Mouse (Mus musculus): ENCODE results near the gene Fam131a. TPM values are rescaled to one million over a fixed set of nuclear protein-coding genes. Genes with fewer than 3 reads are reported as not detected.

Fam131a gene
- total and polyA plus RNA-seq, 3 experiments: not detected

GRCm38 (mm10) chr16:20739845-20740244, 46.8 kb downstream of the Fam131a start:
- DNase-seq (ENCODE audit: low read depth, low spot score): no peak
- Histone ChIP-seq H3K4me3 (ENCODE audit: control insufficient read depth in 1 of 2, insufficient read depth in 1 of 2, low read depth in 2 of 2, low read length in 2 of 2) (no peak overlapping the region), H3K27me3 (ENCODE audit: control insufficient read depth in 1 of 2, insufficient read depth in 2 of 2, low read length in 2 of 2) (no peaks in the 10 kb centered on the region; a peak in 1 of 4 replicates), H3K9me3 (replicated peaks; ENCODE audit: insufficient read depth, low read length) (no peaks in the 10 kb centered on the region), H3K79me2 (ENCODE audit: control insufficient read depth, insufficient read depth, low read length, poor library complexity) (no peaks in the 10 kb centered on the region), H3K4me1 (ENCODE audit: control insufficient read depth in 1 of 2, insufficient read depth in 2 of 2, low read length in 2 of 2) (no peaks in the 10 kb centered on the region), H3K27ac (ENCODE audit: control insufficient read depth, low read depth, low read length) (no peak overlapping the region), H3K36me3 (ENCODE audit: control insufficient read depth in 1 of 2, insufficient read depth in 2 of 2, low read length in 2 of 2) (no peaks in the 10 kb centered on the region), H3K9ac (ENCODE audit: control insufficient read depth, low read depth, low read length, poor library complexity, severe bottlenecking) (no peak overlapping the region)
- TF ChIP-seq CHD2 (IDR thresholded peaks at IDR 0.05; ENCODE audit: low read length) (no peak), EP300 (IDR thresholded peaks at IDR 0.05; ENCODE audit: low read depth in 1 of 2, low read length in 2 of 2) (no peak), TCF12 (IDR thresholded peaks at IDR 0.05; ENCODE audit: low read depth, low read length) (no peak), TBP (IDR thresholded peaks at IDR 0.05; ENCODE audit: low read depth, low read length) (no peak), POLR2AphosphoS2 (IDR thresholded peaks at IDR 0.05; ENCODE audit: low read length) (no peak)

- Histone ChIP-seq H3K9me3 (replicated peaks; ENCODE audit: insufficient read depth, low read length) (no peaks in the 10 kb centered on the region), H3K9ac (ENCODE audit: control insufficient read depth, low read depth, low read length, poor library complexity, severe bottlenecking) (no peak overlapping the region), H3K4me3 (ENCODE audit: control insufficient read depth in 1 of 2, insufficient read depth in 1 of 2, low read depth in 2 of 2, low read length in 2 of 2) (no peak overlapping the region), H3K27me3 (ENCODE audit: control insufficient read depth in 1 of 2, insufficient read depth in 2 of 2, low read length in 2 of 2) (peaks cover 1 to 11% of the 10 kb centered on the region in 2 experiments; a peak in 2 of 4 replicates), H3K4me1 (ENCODE audit: control insufficient read depth in 1 of 2, insufficient read depth in 2 of 2, low read length in 2 of 2) (no peaks in the 10 kb centered on the region), H3K27ac (ENCODE audit: control insufficient read depth, low read depth, low read length) (no peak overlapping the region), H3K79me2 (ENCODE audit: control insufficient read depth, insufficient read depth, low read length, poor library complexity) (no peaks in the 10 kb centered on the region), H3K36me3 (ENCODE audit: control insufficient read depth in 1 of 2, insufficient read depth in 2 of 2, low read length in 2 of 2) (no peaks in the 10 kb centered on the region)
- TF ChIP-seq RCOR1 (IDR thresholded peaks at IDR 0.05; ENCODE audit: low read depth, low read length) (no peak), ELF1 (IDR thresholded peaks at IDR 0.05; ENCODE audit: low read depth, low read length) (no peak), ZMIZ1 (IDR thresholded peaks at IDR 0.05; ENCODE audit: low read depth, low read length) (no peak), CHD1 (IDR thresholded peaks at IDR 0.05; ENCODE audit: low read depth, low read length) (no peak), ZC3H11A (IDR thresholded peaks at IDR 0.05; ENCODE audit: low read depth, low read length) (no peak), MEF2A (IDR thresholded peaks at IDR 0.05; ENCODE audit: extremely low read depth, insufficient replicate concordance, low read depth, low read length, poor library complexity, severe bottlenecking) (no peak), ZKSCAN1 (IDR thresholded peaks at IDR 0.05; ENCODE audit: low read depth, low read length) (no peak), MYC (IDR thresholded peaks at IDR 0.05; ENCODE audit: low read depth, low read length) (no peak), E2F4 (IDR thresholded peaks at IDR 0.05; ENCODE audit: borderline replicate concordance, low read depth, low read length) (no peak), MAZ (IDR thresholded peaks at IDR 0.05; ENCODE audit: low read depth, low read length) (no peak)
- DNase-seq (ENCODE audit: low read depth, low spot score): no peak
Observed at GRCm38 (mm10) chr16:20746641-20747040, 53.6 kb downstream of the Fam131a start.

GRCm38 (mm10) chr16:20750518-20750917, 57.5 kb downstream of the Fam131a start:
- Histone ChIP-seq H3K9ac (ENCODE audit: control insufficient read depth, low read depth, low read length, poor library complexity, severe bottlenecking) (no peak overlapping the region), H3K9me3 (replicated peaks; ENCODE audit: insufficient read depth, low read length) (no peaks in the 10 kb centered on the region), H3K4me3 (ENCODE audit: control insufficient read depth in 1 of 2, insufficient read depth in 1 of 2, low read depth in 2 of 2, low read length in 2 of 2) (no peak overlapping the region), H3K27me3 (ENCODE audit: control insufficient read depth in 1 of 2, insufficient read depth in 2 of 2, low read length in 2 of 2) (peaks cover 4 to 13% of the 10 kb centered on the region in 2 experiments; a peak in 3 of 4 replicates), H3K27ac (ENCODE audit: control insufficient read depth, low read depth, low read length) (no peak overlapping the region), H3K36me3 (ENCODE audit: control insufficient read depth in 1 of 2, insufficient read depth in 2 of 2, low read length in 2 of 2) (no peaks in the 10 kb centered on the region), H3K79me2 (ENCODE audit: control insufficient read depth, insufficient read depth, low read length, poor library complexity) (no peaks in the 10 kb centered on the region), H3K4me1 (ENCODE audit: control insufficient read depth in 1 of 2, insufficient read depth in 2 of 2, low read length in 2 of 2) (no peaks in the 10 kb centered on the region)
- DNase-seq (ENCODE audit: low read depth, low spot score): no peak
- TF ChIP-seq MAZ (IDR thresholded peaks at IDR 0.05; ENCODE audit: low read depth, low read length): no peak
- TF ChIP-seq HCFC1 (IDR thresholded peaks at IDR 0.05; ENCODE audit: low read depth, low read length): no peak
- TF ChIP-seq ZMIZ1 (IDR thresholded peaks at IDR 0.05; ENCODE audit: low read depth, low read length): no peak
- TF ChIP-seq ZNF384 (IDR thresholded peaks at IDR 0.05; ENCODE audit: low read depth, low read length): no peak
- TF ChIP-seq CTCF (IDR thresholded peaks at IDR 0.05 in 2 of 3, conservative IDR thresholded peaks at IDR 0.05 in 1 of 3; ENCODE audit: control insufficient read depth in 1 of 3, insufficient read depth in 1 of 3, low read depth in 2 of 3, low read length in 3 of 3, poor library complexity in 1 of 3, severe bottlenecking in 1 of 3): no peak
- TF ChIP-seq RCOR1 (IDR thresholded peaks at IDR 0.05; ENCODE audit: low read depth, low read length): no peak
- TF ChIP-seq POLR2AphosphoS2 (IDR thresholded peaks at IDR 0.05; ENCODE audit: low read length): no peak
- TF ChIP-seq KAT2A (conservative IDR thresholded peaks at IDR 0.05; ENCODE audit: low read depth, low read length): no peak
- TF ChIP-seq JUND (IDR thresholded peaks at IDR 0.05; ENCODE audit: low read depth, low read length): no peak
- TF ChIP-seq MAX (IDR thresholded peaks at IDR 0.05; ENCODE audit: low read length): no peak
- no peak for TF ChIP-seq GATA1 (IDR thresholded peaks at IDR 0.05; ENCODE audit: low read depth, low read length)
- no peak for TF ChIP-seq NRF1 (IDR thresholded peaks at IDR 0.05; ENCODE audit: insufficient read depth, low read depth, low read length, poor library complexity, severe bottlenecking)
- no peak for TF ChIP-seq NELFE (IDR thresholded peaks at IDR 0.05; ENCODE audit: low read depth, low read length)
- no peak for TF ChIP-seq CHD2 (IDR thresholded peaks at IDR 0.05; ENCODE audit: low read length)

Data from MEL (cell line).